Mouse (Mus musculus): ENCODE data around the gene Camk2d. TPM values are rescaled to one million over a fixed set of nuclear protein-coding genes. Genes with fewer than 3 reads are reported as not detected.

The Camk2d gene
- polyA plus RNA-seq, 1 experiment from 2014 or later: 42.6 TPM

DNA sequence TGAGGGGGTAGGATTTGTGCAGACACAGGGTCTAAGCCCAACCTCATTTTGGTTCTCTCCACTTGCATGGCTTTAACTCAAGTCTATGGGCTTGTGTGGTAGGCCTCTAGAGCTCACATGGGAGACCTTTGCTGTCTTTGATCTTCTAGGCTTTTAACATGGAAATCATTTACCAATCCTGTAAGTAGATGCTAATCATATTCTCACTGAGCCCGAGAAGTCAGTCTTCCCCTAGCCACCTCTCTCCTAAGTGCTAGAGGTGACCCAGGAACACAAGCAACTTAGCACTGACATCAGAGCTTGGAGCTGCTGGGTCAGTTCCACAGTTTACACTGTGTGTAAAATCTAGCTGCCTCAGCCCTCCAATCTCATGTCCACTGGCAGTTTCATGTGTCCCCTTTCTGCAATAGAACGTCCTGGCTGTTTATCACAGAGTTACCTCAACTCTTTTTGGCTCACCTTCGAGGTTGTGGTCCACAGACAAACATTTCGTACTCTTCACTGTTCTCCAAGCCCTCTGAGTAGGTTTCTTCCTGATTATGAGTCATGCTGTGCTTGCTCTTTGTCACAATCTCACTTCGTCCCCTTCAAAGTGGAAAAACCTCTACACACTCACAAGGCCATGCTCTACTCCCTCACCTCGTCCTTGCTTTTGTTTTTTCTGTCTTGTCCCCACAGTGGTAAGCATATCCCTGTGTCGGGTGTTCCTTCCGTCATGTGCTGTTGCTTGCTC lies 63.9 kb downstream of the Camk2d start:
- ATAC-seq: no peak
- 71% methylated on average over 8 of the region's 8 CpGs for WGBS
- Histone ChIP-seq H3K4me1 (replicated peaks; ENCODE audit: control insufficient read depth, insufficient read depth, low read length) (0 out of 2 replicates have a peak, but pooled peaks cover 3% of the 10 kb centered on the region), H3K27ac (ENCODE audit: low read depth, low read length) (no peak overlapping the region), H3K9ac (ENCODE audit: low read depth, low read length) (no peak overlapping the region), H3K4me3 (ENCODE audit: low read depth, low read length) (no peak overlapping the region), H3K36me3 (ENCODE audit: control insufficient read depth, insufficient read depth) (no peaks in the 10 kb centered on the region), H3K9me3 (ENCODE audit: control insufficient read depth) (no peaks in the 10 kb centered on the region), H3K4me2 (replicated peaks; ENCODE audit: low read depth) (no peak overlapping the region), H3K27me3 (replicated peaks; ENCODE audit: control insufficient read depth, insufficient read depth, low read length) (no peaks in the 10 kb centered on the region)
- no peak for TF ChIP-seq CTCF (IDR thresholded peaks at IDR 0.05; ENCODE audit: low read depth)

GRCm38 (mm10) chr3:126660575-126660974 lies 64.5 kb downstream of the Camk2d start:
- no peak for TF ChIP-seq CTCF (IDR thresholded peaks at IDR 0.05; ENCODE audit: low read depth)
- Histone ChIP-seq H3K27ac (ENCODE audit: low read depth, low read length) (no peak overlapping the region), H3K4me1 (replicated peaks; ENCODE audit: control insufficient read depth, insufficient read depth, low read length) (0 out of 2 replicates have a peak, but pooled peaks cover 3% of the 10 kb centered on the region), H3K4me2 (replicated peaks; ENCODE audit: low read depth) (no peak overlapping the region), H3K4me3 (ENCODE audit: low read depth, low read length) (no peak overlapping the region), H3K36me3 (ENCODE audit: control insufficient read depth, insufficient read depth) (no peaks in the 10 kb centered on the region), H3K9ac (ENCODE audit: low read depth, low read length) (no peak overlapping the region), H3K27me3 (replicated peaks; ENCODE audit: control insufficient read depth, insufficient read depth, low read length) (no peaks in the 10 kb centered on the region), H3K9me3 (ENCODE audit: control insufficient read depth) (no peaks in the 10 kb centered on the region)
- WGBS: 74% methylated on average over 2 of the region's 2 CpGs
- ATAC-seq: no peak

DNA sequence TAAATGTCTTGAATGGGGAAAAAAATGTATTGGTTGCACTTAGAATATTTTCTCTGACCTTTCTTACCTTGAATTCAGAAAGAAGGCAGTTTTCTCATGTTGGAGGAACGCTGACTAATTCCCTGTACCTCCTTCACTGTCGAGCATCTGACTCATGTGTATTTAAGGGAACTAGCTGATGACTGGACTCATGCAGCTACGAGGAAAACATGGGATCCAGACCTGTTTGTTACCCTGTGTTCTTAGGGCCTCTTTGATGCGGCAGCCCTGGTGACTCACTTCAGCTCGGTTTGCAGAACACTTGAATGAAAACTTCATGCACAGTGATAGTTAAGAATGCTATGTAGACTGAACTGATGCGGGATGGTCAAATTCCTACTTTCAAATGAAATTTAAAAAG lies 64.9 kb downstream of the Camk2d start:
- no peak overlapping the region for H3K4me2 ChIP-seq (replicated peaks; ENCODE audit: low read depth)
- no peak overlapping the region for H3K9ac ChIP-seq (ENCODE audit: low read depth, low read length)
- no peak overlapping the region for H3K4me3 ChIP-seq (ENCODE audit: low read depth, low read length)
- H3K4me1 ChIP-seq (replicated peaks; ENCODE audit: control insufficient read depth, insufficient read depth, low read length): 0 out of 2 replicates have a peak, but pooled peaks cover 3% of the 10 kb centered on the region
- no peaks in the 10 kb centered on the region for H3K27me3 ChIP-seq (replicated peaks; ENCODE audit: control insufficient read depth, insufficient read depth, low read length)
- no peak overlapping the region for H3K27ac ChIP-seq (ENCODE audit: low read depth, low read length)
- ATAC-seq: no peak
- WGBS: 71% methylated on average over 6 of the region's 6 CpGs
- H3K9me3 ChIP-seq (ENCODE audit: control insufficient read depth): no peaks in the 10 kb centered on the region
- no peak for TF ChIP-seq CTCF (IDR thresholded peaks at IDR 0.05; ENCODE audit: low read depth)
- no peaks in the 10 kb centered on the region for H3K36me3 ChIP-seq (ENCODE audit: control insufficient read depth, insufficient read depth)

- H3K27me3 ChIP-seq (replicated peaks; ENCODE audit: control insufficient read depth, insufficient read depth, low read length): no peaks in the 10 kb centered on the region
- H3K36me3 ChIP-seq (ENCODE audit: control insufficient read depth, insufficient read depth): no peaks in the 10 kb centered on the region
- TF ChIP-seq CTCF (IDR thresholded peaks at IDR 0.05; ENCODE audit: low read depth): no peak
- no peak for ATAC-seq
- H3K4me2 ChIP-seq (replicated peaks; ENCODE audit: low read depth): no peak overlapping the region
- WGBS: 87% methylated on average over 3 of the region's 3 CpGs
- H3K4me1 ChIP-seq (replicated peaks; ENCODE audit: control insufficient read depth, insufficient read depth, low read length): 0 out of 2 replicates have a peak, but pooled peaks cover 3% of the 10 kb centered on the region
- no peak overlapping the region for H3K4me3 ChIP-seq (ENCODE audit: low read depth, low read length)
- no peaks in the 10 kb centered on the region for H3K9me3 ChIP-seq (ENCODE audit: control insufficient read depth)
- H3K27ac ChIP-seq (ENCODE audit: low read depth, low read length): no peak overlapping the region
- no peak overlapping the region for H3K9ac ChIP-seq (ENCODE audit: low read depth, low read length)
These were observed 65.8 kb downstream of the Camk2d start for GRCm38 (mm10) chr3:126661920-126662319.

GRCm38 (mm10) chr3:126663436-126663835 lies 67.3 kb downstream of the Camk2d start:
- TF ChIP-seq CTCF (IDR thresholded peaks at IDR 0.05; ENCODE audit: low read depth): no peak
- no peak overlapping the region for H3K4me2 ChIP-seq (replicated peaks; ENCODE audit: low read depth)
- H3K9me3 ChIP-seq (ENCODE audit: control insufficient read depth): no peaks in the 10 kb centered on the region
- WGBS: 62% methylated on average over 5 of the region's 5 CpGs
- no peaks in the 10 kb centered on the region for H3K27me3 ChIP-seq (replicated peaks; ENCODE audit: control insufficient read depth, insufficient read depth, low read length)
- H3K9ac ChIP-seq (ENCODE audit: low read depth, low read length): no peak overlapping the region
- no peak overlapping the region for H3K27ac ChIP-seq (ENCODE audit: low read depth, low read length)
- H3K36me3 ChIP-seq (ENCODE audit: control insufficient read depth, insufficient read depth): no peaks in the 10 kb centered on the region
- no peak for ATAC-seq
- H3K4me1 ChIP-seq (replicated peaks; ENCODE audit: control insufficient read depth, insufficient read depth, low read length): 0 out of 2 replicates have a peak, but pooled peaks cover 3% of the 10 kb centered on the region
- no peak overlapping the region for H3K4me3 ChIP-seq (ENCODE audit: low read depth, low read length)

DNA sequence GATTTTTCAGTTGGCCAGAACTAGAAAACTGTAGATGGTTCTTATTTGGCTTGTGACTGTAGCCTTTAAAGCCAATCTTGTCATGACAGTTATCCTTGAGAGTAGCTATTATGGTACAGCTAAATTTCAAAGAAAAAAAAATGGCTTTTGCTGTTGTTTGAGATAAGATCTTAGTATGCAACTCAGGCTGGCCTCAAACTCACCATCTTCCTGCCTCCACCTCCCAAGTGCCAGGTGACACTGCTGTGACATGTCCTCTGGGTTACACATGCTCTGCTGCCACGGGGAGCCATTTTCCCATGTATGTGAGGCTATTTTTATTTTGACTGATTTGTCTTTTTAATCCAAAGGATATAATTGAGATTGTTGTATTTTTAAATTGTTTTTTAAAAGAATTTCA lies 69.8 kb downstream of the Camk2d start:
- no peak overlapping the region for H3K27ac ChIP-seq (ENCODE audit: low read depth, low read length)
- no peaks in the 10 kb centered on the region for H3K9me3 ChIP-seq (ENCODE audit: control insufficient read depth)
- H3K27me3 ChIP-seq (replicated peaks; ENCODE audit: control insufficient read depth, insufficient read depth, low read length): no peaks in the 10 kb centered on the region
- 0 out of 2 replicates have a peak, but pooled peaks cover 3% of the 10 kb centered on the region for H3K4me1 ChIP-seq (replicated peaks; ENCODE audit: control insufficient read depth, insufficient read depth, low read length)
- H3K4me3 ChIP-seq (ENCODE audit: low read depth, low read length): no peak overlapping the region
- 97% methylated on average over 1 of the region's 1 CpGs for WGBS
- H3K36me3 ChIP-seq (ENCODE audit: control insufficient read depth, insufficient read depth): no peaks in the 10 kb centered on the region
- no peak for TF ChIP-seq CTCF (IDR thresholded peaks at IDR 0.05; ENCODE audit: low read depth)
- no peak for ATAC-seq
- no peak overlapping the region for H3K4me2 ChIP-seq (replicated peaks; ENCODE audit: low read depth)
- H3K9ac ChIP-seq (ENCODE audit: low read depth, low read length): no peak overlapping the region

All from intestine, postnatal 0 days (tissue).